Mouse (Mus musculus): ENCODE data around the gene Galns.
A peak's percentile ranks its signal among the peaks of the same experiment; 100 is the strongest.

The Galns gene

GRCm38 (mm10) chr8:122564363-122565352 is 46.6 kb downstream of the Galns start:
- no peak for DNase-seq

- no peak for DNase-seq
These were observed 50.1 kb downstream of the Galns start for GRCm38 (mm10) chr8:122561199-122561598.

- DNase-seq: no peak
These were observed 52.5 kb downstream of the Galns start for GRCm38 (mm10) chr8:122558671-122559349.

GRCm38 (mm10) chr8:122557248-122558038 is 53.8 kb downstream of the Galns start:
- DNase-seq: no peak

GRCm38 (mm10) chr8:122556030-122557009 is 54.9 kb downstream of the Galns start:
- peak; percentile 43 for DNase-seq

GRCm38 (mm10) chr8:122554786-122555185 is 56.5 kb downstream of the Galns start:
- DNase-seq: no peak

- DNase-seq: peak; percentile 98
These were observed 59.8 kb downstream of the Galns start, which contains the start of gene Piezo1 for GRCm38 (mm10) chr8:122551265-122552051. Gene Piezo1 (minus strand): TSS chr8:122551329.

- DNase-seq: no peak
These were observed 60.3 kb downstream of the Galns start for GRCm38 (mm10) chr8:122550995-122551264.

- peak; percentile 74 for DNase-seq
These were observed 60.8 kb downstream of the Galns start for GRCm38 (mm10) chr8:122550234-122550994.

GRCm38 (mm10) chr8:122548891-122549439 is 62.3 kb downstream of the Galns start:
- no peak for DNase-seq

GRCm38 (mm10) chr8:122548331-122548730 is 62.9 kb downstream of the Galns start:
- no peak for DNase-seq

- DNase-seq: no peak
These were observed 63.4 kb downstream of the Galns start for GRCm38 (mm10) chr8:122547815-122548214.

GRCm38 (mm10) chr8:122546811-122547453 is 64.3 kb downstream of the Galns start:
- peak; percentile 88 for DNase-seq

- no peak for DNase-seq
These were observed 65.1 kb downstream of the Galns start for GRCm38 (mm10) chr8:122546066-122546755.

- no peak for DNase-seq
These were observed 67.1 kb downstream of the Galns start for GRCm38 (mm10) chr8:122544138-122544537.

- DNase-seq: no peak
These were observed 72.8 kb downstream of the Galns start for GRCm38 (mm10) chr8:122538310-122539076.

GRCm38 (mm10) chr8:122537812-122538211 is 73.5 kb downstream of the Galns start:
- no peak for DNase-seq

GRCm38 (mm10) chr8:122537033-122537432 is 74.2 kb downstream of the Galns start:
- no peak for DNase-seq

Measured in kidney, adult 18-20 months (tissue).